Mouse (Mus musculus): ENCODE measurements at regions not wholly inside any gene's neighbourhood (a gene's known extent, or its start where the extent isn't known, plus 50 kb on each side); places are given as distances from the start of the nearest gene placed in this dataset.
A peak's percentile ranks its signal among the peaks of the same experiment; 100 is the strongest.

- no peaks in the 10 kb centered on the region for H3K27me3 ChIP-seq (ENCODE audit: insufficient read depth, low read length)
- 0 out of 2 replicates have a peak overlapping the region, but pooled peaks have one; percentile 15 for H3K27ac ChIP-seq
- ATAC-seq (replicated peaks; ENCODE audit: low FRiP score, low read depth) (no peak), DNase-seq (ENCODE audit: low spot score) (no peak)
- no peak overlapping the region for H3K4me3 ChIP-seq (replicated peaks; ENCODE audit: low read depth, low read length)
- TF ChIP-seq CTCF (IDR thresholded peaks at IDR 0.05; ENCODE audit: low read depth), result no peak
- no peaks in the 10 kb centered on the region for H3K4me1 ChIP-seq (replicated peaks; ENCODE audit: insufficient read depth, low read length)
- no peak overlapping the region for H3K4me2 ChIP-seq (ENCODE audit: low read length)
- H3K9me3 ChIP-seq (replicated peaks; ENCODE audit: low read length), result no peaks in the 10 kb centered on the region
- H3K36me3 ChIP-seq (ENCODE audit: insufficient read depth, low read length), result no peaks in the 10 kb centered on the region
- H3K9ac ChIP-seq (ENCODE audit: low read depth, low read length), result no peak overlapping the region
- WGBS, result 53% methylated on average over 5 of the region's 5 CpGs
Measured at GRCm38 (mm10) chr12:13067295-13067694, 125.6 kb upstream of the Mycn start.

GRCm38 (mm10) chr12:13066604-13067181, 125.0 kb upstream of the Mycn start:
- H3K27ac ChIP-seq, result 0 out of 2 replicates have a peak overlapping the region, but pooled peaks have one; percentile 47
- no peak overlapping the region for H3K9ac ChIP-seq (ENCODE audit: low read depth, low read length)

GRCm38 (mm10) chr12:13059473-13059872, 117.8 kb upstream of the Mycn start:
- ATAC-seq (replicated peaks; ENCODE audit: low FRiP score, low read depth), result no peak
- no peak overlapping the region for H3K27ac ChIP-seq
- no peaks in the 10 kb centered on the region for H3K27me3 ChIP-seq (ENCODE audit: insufficient read depth, low read length)
- H3K9me3 ChIP-seq (replicated peaks; ENCODE audit: low read length), result no peaks in the 10 kb centered on the region
- no peaks in the 10 kb centered on the region for H3K4me1 ChIP-seq (replicated peaks; ENCODE audit: insufficient read depth, low read length)
- DNase-seq (ENCODE audit: low spot score), result peak; percentile 62
- H3K36me3 ChIP-seq (ENCODE audit: insufficient read depth, low read length), result no peaks in the 10 kb centered on the region
- H3K4me2 ChIP-seq (ENCODE audit: low read length), result no peak overlapping the region
- WGBS, result 72% methylated on average over 3 of the region's 3 CpGs
- H3K9ac ChIP-seq (ENCODE audit: low read depth, low read length), result no peak overlapping the region
- H3K4me3 ChIP-seq (replicated peaks; ENCODE audit: low read depth, low read length), result no peak overlapping the region
- no peak for TF ChIP-seq CTCF (IDR thresholded peaks at IDR 0.05; ENCODE audit: low read depth)

More at GRCm38 (mm10) chr12:13066604-13067181, 125.0 kb upstream of the Mycn start:
- no peak overlapping the region for H3K4me2 ChIP-seq (ENCODE audit: low read length)
- no peak for ATAC-seq (replicated peaks; ENCODE audit: low FRiP score, low read depth)
- 40% methylated on average over 6 of the region's 6 CpGs for WGBS
- H3K4me1 ChIP-seq (replicated peaks; ENCODE audit: insufficient read depth, low read length), result no peaks in the 10 kb centered on the region
- H3K36me3 ChIP-seq (ENCODE audit: insufficient read depth, low read length), result no peaks in the 10 kb centered on the region
- no peaks in the 10 kb centered on the region for H3K9me3 ChIP-seq (replicated peaks; ENCODE audit: low read length)
- H3K4me3 ChIP-seq (replicated peaks; ENCODE audit: low read depth, low read length), result no peak overlapping the region
- no peaks in the 10 kb centered on the region for H3K27me3 ChIP-seq (ENCODE audit: insufficient read depth, low read length)
- TF ChIP-seq CTCF (IDR thresholded peaks at IDR 0.05; ENCODE audit: low read depth), result no peak
- DNase-seq (ENCODE audit: low spot score), result no peak

- WGBS, result 74% methylated on average over 7 of the region's 7 CpGs
- 0 out of 2 replicates have a peak, but pooled peaks cover 2% of the 10 kb centered on the region for H3K4me1 ChIP-seq (replicated peaks; ENCODE audit: insufficient read depth, low read length)
Measured at GRCm38 (mm10) chr12:13056246-13056645, 114.5 kb upstream of the Mycn start.

GRCm38 (mm10) chr12:13054611-13055010, 112.9 kb upstream of the Mycn start:
- Histone ChIP-seq H3K27me3 (ENCODE audit: insufficient read depth, low read length) (no peaks in the 10 kb centered on the region), H3K4me3 (replicated peaks; ENCODE audit: low read depth, low read length) (no peak overlapping the region), H3K27ac (no peak overlapping the region), H3K4me1 (replicated peaks; ENCODE audit: insufficient read depth, low read length) (peaks cover 8% of the 10 kb centered on the region), H3K4me2 (ENCODE audit: low read length) (no peak overlapping the region), H3K9ac (ENCODE audit: low read depth, low read length) (no peak overlapping the region), H3K36me3 (ENCODE audit: insufficient read depth, low read length) (no peaks in the 10 kb centered on the region), H3K9me3 (replicated peaks; ENCODE audit: low read length) (no peaks in the 10 kb centered on the region)
- no peak for ATAC-seq (replicated peaks; ENCODE audit: low FRiP score, low read depth)
- no peak for DNase-seq (ENCODE audit: low spot score)
- 59% methylated on average over 3 of the region's 3 CpGs for WGBS
- TF ChIP-seq CTCF (IDR thresholded peaks at IDR 0.05; ENCODE audit: low read depth), result no peak

More at GRCm38 (mm10) chr12:13056246-13056645, 114.5 kb upstream of the Mycn start:
- no peak for DNase-seq (ENCODE audit: low spot score)
- Histone ChIP-seq H3K27ac (no peak overlapping the region), H3K36me3 (ENCODE audit: insufficient read depth, low read length) (no peaks in the 10 kb centered on the region), H3K9me3 (replicated peaks; ENCODE audit: low read length) (no peaks in the 10 kb centered on the region), H3K9ac (ENCODE audit: low read depth, low read length) (no peak overlapping the region), H3K4me2 (ENCODE audit: low read length) (no peak overlapping the region), H3K27me3 (ENCODE audit: insufficient read depth, low read length) (no peaks in the 10 kb centered on the region), H3K4me3 (replicated peaks; ENCODE audit: low read depth, low read length) (no peak overlapping the region)
- ATAC-seq (replicated peaks; ENCODE audit: low FRiP score, low read depth), result no peak
- no peak for TF ChIP-seq CTCF (IDR thresholded peaks at IDR 0.05; ENCODE audit: low read depth)

GRCm38 (mm10) chr12:13053746-13054145, 112.0 kb upstream of the Mycn start:
- no peak for TF ChIP-seq CTCF (IDR thresholded peaks at IDR 0.05; ENCODE audit: low read depth)
- H3K36me3 ChIP-seq (ENCODE audit: insufficient read depth, low read length), result no peaks in the 10 kb centered on the region
- ATAC-seq (replicated peaks; ENCODE audit: low FRiP score, low read depth) (no peak), DNase-seq (ENCODE audit: low spot score) (peak; percentile 66)
- no peak overlapping the region for H3K4me3 ChIP-seq (replicated peaks; ENCODE audit: low read depth, low read length)
- H3K9ac ChIP-seq (ENCODE audit: low read depth, low read length), result no peak overlapping the region
- H3K27ac ChIP-seq, result no peak overlapping the region
- no peak overlapping the region for H3K4me2 ChIP-seq (ENCODE audit: low read length)
- peaks cover 17% of the 10 kb centered on the region for H3K4me1 ChIP-seq (replicated peaks; ENCODE audit: insufficient read depth, low read length)
- H3K27me3 ChIP-seq (ENCODE audit: insufficient read depth, low read length), result no peaks in the 10 kb centered on the region
- WGBS, result 21% methylated on average over 5 of the region's 5 CpGs
- no peaks in the 10 kb centered on the region for H3K9me3 ChIP-seq (replicated peaks; ENCODE audit: low read length)
